Mouse (Mus musculus): Measurements from ENCODE around the gene Rasgrf2.

GRCm38 (mm10) chr13:91976541-91976940 is 154.9 kb downstream of the Rasgrf2 start:
- TF ChIP-seq CTCF (IDR thresholded peaks at IDR 0.05; ENCODE audit: control insufficient read depth, insufficient read depth, insufficient read length) (no peak), USF1 (IDR thresholded peaks at IDR 0.05; ENCODE audit: low read depth) (no peak), MAX (IDR thresholded peaks at IDR 0.05) (no peak), CEBPB (IDR thresholded peaks at IDR 0.05; ENCODE audit: low read depth) (no peak)

All from C2C12 (cell line).